Mouse (Mus musculus) hindbrain, embryonic 15.5 days (tissue): ENCODE measurements around the gene Napepld. TPM values are rescaled to one million over a fixed set of nuclear protein-coding genes. Genes with fewer than 3 reads are reported as not detected.
A peak's percentile ranks its signal among the peaks of the same experiment; 100 is the strongest.

Source experiments
- ATAC-seq: fragments of 200-750 bp; cut with Nextera tagmentation; 2 replicates; pipeline ENCODE4 v1.8.0; 2017; ENCODE audit warnings: low read depth, moderate number of reproducible peaks, moderate TSS enrichment; ENCODE audit not compliant: low FRiP score
- H3K27ac ChIP-seq: fragments of 300-500 bp; sonication (generic); replicated peaks from 2 replicates; pipeline ENCODE4 v1.5.1; 2015; ENCODE audit warnings: mild to moderate bottlenecking, inconsistent platforms
- H3K27me3 ChIP-seq: fragments of 300-500 bp; sonication (generic); 2 replicates; pipeline ENCODE4 v1.6.1; 2015; ENCODE audit warnings: control low read depth, inconsistent platforms
- H3K36me3 ChIP-seq: fragments of 300-500 bp; sonication (generic); 2 replicates; pipeline ENCODE4 v1.6.1; 2015; ENCODE audit warnings: control low read depth, inconsistent platforms
- H3K4me1 ChIP-seq: fragments of 300-500 bp; sonication (generic); replicated peaks from 2 replicates; pipeline ENCODE4 v1.6.1; 2015; ENCODE audit warnings: control low read depth, inconsistent platforms
- H3K4me2 ChIP-seq: fragments of 300-500 bp; sonication (generic); 2 replicates; pipeline ENCODE4 v1.6.1; 2015; ENCODE audit warnings: moderate library complexity, mild to moderate bottlenecking, inconsistent platforms
- H3K4me3 ChIP-seq: fragments of 300-500 bp; sonication (generic); 2 replicates; pipeline ENCODE4 v1.5.1; 2015; ENCODE audit warnings: mild to moderate bottlenecking, inconsistent platforms
- H3K9ac ChIP-seq: fragments of 300-500 bp; sonication (generic); 2 replicates; pipeline ENCODE4 v1.6.1; 2015; ENCODE audit warnings: inconsistent platforms
- H3K9me3 ChIP-seq: fragments of 300-500 bp; sonication (generic); 2 replicates; pipeline ENCODE4 v1.6.1; 2016; ENCODE audit warnings: control low read depth, inconsistent platforms
- WGBS: fragments of 180-500 bp; shearing (Covaris S2); methylation state at CpG from one replicate; pipeline ENCODE4 v1.1.7; 2015; 5-methylcytosine and 5-hydroxymethylcytosine counted together
- polyA plus RNA-seq: library from polyadenylated mRNA; unstranded; fragments of >200 nt; fragmentation: Nextera tagmentation; extraction: Ambion mirVana; gene quantifications from 2 replicates; pipeline ENCODE4 v1.2.1, GENCODE M21; 2015

The Napepld gene
- polyA plus RNA-seq = 2.5 and 2.8 TPM in 2 replicates

DNA sequence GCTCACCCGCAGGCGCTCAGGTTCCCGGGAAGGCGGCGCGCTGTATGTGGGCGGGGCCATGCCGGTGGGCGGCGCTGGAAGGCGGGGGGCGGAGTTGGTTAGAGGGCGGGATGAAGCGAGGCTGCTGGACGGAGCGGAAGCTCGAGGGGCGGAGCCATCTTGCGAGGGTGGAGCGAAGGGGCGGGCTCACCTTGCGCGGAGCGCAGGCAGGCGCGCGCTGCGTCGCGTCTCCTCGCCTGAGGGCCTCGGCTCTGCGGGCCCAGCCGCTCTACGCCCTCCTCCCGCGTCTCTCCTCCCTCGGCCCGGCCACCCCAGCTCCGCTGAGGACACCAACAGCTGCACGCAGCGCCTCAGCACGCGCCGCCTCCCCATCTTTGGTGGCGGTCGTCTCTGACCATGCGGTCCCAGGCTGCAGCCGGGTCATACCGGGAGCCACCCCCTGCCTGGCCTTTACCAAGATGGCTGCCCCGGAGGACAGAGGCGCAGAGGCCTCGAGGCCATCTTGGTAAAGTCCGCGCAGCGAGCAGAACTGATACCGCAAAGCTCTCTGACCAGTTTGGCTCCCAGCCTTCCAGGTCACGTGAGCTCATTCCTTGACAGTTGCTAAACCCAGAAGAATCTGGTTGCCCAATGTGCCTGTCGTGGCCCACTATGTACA lies at the start of gene Napepld:
TSS of gene Napepld (minus strand) at position 46 of the 658 bp plus-strand sequence.
- Histone ChIP-seq H3K4me2 (peak within 1 kb of the TSS; percentile 61), H3K27ac (peak within 1 kb of the TSS; percentile 99), H3K36me3 (no peaks in the 10 kb centered on the region), H3K4me3 (peak within 1 kb of the TSS; percentile 65), H3K9me3 (no peaks in the 10 kb centered on the region), H3K9ac (peak within 1 kb of the TSS; percentile 89), H3K4me1 (peaks cover 9% of the 10 kb centered on the region), H3K27me3 (no peaks in the 10 kb centered on the region)
- under 1% methylated on average over 45 of the region's 59 CpGs for WGBS
- peak; percentile 99 for ATAC-seq

DNA sequence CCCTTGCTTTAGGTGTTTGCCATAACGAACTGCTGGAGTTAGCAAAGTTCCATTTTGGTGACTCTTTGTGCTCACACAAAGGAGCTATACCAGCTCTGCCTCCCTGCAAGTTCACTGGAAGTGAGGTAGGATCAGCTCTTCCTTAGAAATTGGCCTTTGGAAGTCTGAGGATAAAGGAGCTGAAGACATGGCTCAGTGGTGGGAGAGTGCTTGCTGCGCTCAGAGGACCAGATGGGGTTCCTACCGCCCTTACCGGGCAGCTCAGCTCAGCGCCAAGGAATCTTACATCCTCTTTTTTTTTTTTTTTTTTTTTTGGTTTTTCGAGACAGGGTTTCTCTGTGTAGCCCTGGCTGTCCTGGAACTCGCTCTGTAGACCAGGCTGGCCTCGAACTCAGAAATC lies 44.8 kb upstream of the Napepld start:
- H3K4me1 ChIP-seq = no peaks in the 10 kb centered on the region
- no peak for ATAC-seq
- H3K27me3 ChIP-seq = no peaks in the 10 kb centered on the region
- no peaks in the 10 kb centered on the region for H3K9me3 ChIP-seq
- H3K4me3 ChIP-seq = no peak overlapping the region
- peaks cover 90% of the 10 kb centered on the region for H3K36me3 ChIP-seq
- H3K27ac ChIP-seq = no peak overlapping the region
- no peak overlapping the region for H3K4me2 ChIP-seq
- no peak overlapping the region for H3K9ac ChIP-seq
- 100% methylated on average over 7 of the region's 8 CpGs for WGBS

DNA sequence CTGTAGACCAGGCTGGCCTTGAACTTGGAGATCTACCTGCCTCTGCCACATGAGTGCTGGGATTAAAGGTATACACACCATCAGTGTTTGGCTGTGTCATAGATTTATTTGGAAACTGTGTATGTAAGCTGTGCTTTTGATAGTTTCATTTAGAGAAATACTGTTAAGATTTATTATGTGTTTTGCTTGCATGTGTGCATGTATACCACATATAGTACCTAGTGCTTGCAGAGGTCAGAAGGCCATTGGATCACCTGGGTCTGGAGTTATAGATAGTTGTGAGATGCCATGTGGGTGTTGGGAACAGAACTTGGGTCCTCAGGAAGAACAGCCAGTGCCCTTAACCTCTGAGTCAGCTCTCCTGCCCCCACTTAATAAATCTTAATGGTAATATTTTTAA lies 43.5 kb upstream of the Napepld start:
- no peak overlapping the region for H3K9ac ChIP-seq
- no peak overlapping the region for H3K27ac ChIP-seq
- no peaks in the 10 kb centered on the region for H3K9me3 ChIP-seq
- no peaks in the 10 kb centered on the region for H3K4me1 ChIP-seq
- H3K27me3 ChIP-seq = no peaks in the 10 kb centered on the region
- ATAC-seq = no peak
- no peak overlapping the region for H3K4me2 ChIP-seq
- H3K36me3 ChIP-seq = peaks cover 87% of the 10 kb centered on the region
- H3K4me3 ChIP-seq = no peak overlapping the region

DNA sequence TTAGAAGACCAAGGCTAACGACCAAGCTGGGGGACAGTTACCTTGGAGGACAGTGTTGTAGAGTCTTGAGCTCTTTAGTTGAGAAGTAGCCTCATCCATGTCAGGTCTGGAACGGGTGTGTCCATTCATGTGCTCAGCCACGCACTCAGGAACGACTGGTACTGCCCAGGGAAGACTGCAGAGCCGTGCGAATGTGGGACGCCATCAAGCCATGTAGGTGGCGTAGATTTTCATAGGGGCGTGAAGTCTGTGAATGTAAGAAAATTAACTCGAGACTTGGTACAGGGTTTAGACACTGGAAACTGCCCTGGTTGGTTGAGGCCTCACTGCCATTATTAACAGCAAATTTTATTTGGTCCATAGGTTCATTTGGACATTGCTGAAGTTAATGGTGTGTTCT lies 42.4 kb upstream of the Napepld start:
- no peak overlapping the region for H3K9ac ChIP-seq
- no peak for ATAC-seq
- H3K9me3 ChIP-seq = no peaks in the 10 kb centered on the region
- 95% methylated on average over 10 of the region's 10 CpGs for WGBS
- peaks cover 84% of the 10 kb centered on the region for H3K36me3 ChIP-seq
- peaks cover 2% of the 10 kb centered on the region; the same call in 1 of the 2 replicates for H3K4me1 ChIP-seq
- H3K4me2 ChIP-seq = no peak overlapping the region
- H3K27me3 ChIP-seq = no peaks in the 10 kb centered on the region
- no peak overlapping the region for H3K4me3 ChIP-seq
- H3K27ac ChIP-seq = no peak overlapping the region

DNA sequence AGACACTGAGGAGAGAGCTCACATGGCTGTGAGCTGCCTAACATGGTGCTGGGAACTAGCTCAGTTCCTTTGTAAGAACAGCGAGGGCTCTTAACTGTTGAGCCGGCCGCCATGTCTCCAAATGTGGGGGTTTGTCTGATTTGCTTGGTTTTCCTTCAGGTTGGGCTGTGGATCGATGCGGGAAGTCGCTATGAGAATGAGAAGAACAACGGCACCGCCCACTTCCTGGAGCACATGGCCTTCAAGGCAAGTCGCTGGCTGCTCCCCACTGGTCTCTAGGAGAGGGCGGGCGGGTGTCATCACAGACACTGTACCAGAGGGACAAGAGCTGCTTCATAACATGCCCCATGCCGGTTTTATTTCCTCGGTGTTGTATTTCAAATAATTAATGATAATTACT lies 38.7 kb upstream of the Napepld start:
- Histone ChIP-seq H3K4me2 (no peak overlapping the region), H3K9me3 (no peaks in the 10 kb centered on the region), H3K27ac (no peak overlapping the region), H3K36me3 (peaks cover 55% of the 10 kb centered on the region), H3K27me3 (no peaks in the 10 kb centered on the region), H3K4me3 (no peak overlapping the region), H3K9ac (no peak overlapping the region), H3K4me1 (peaks cover 13% of the 10 kb centered on the region)
- 90% methylated on average over 13 of the region's 13 CpGs for WGBS
- ATAC-seq = no peak

DNA sequence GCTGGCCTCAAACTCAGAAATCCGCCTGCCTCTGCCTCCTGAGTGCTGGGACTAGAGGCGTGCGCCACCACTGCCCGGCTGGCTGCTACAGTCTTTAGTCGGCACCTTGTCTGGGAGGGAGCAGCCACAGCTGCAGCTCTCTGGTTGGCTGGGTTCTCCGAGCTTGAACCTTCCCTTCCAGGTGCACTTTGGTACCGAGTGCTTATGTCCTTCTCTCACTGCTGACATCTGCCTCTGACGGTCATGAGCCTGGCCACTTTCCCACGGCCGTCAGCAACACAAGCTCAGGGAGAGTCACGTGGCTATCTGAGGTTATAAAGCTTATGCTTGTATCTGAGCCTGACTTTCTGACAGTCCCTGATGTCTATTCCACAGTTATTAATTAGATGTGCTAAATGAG lies 37.9 kb upstream of the Napepld start:
- Histone ChIP-seq H3K4me3 (no peak overlapping the region), H3K9ac (no peak overlapping the region), H3K27me3 (no peaks in the 10 kb centered on the region), H3K4me2 (no peak overlapping the region), H3K36me3 (peaks cover 47% of the 10 kb centered on the region), H3K9me3 (no peaks in the 10 kb centered on the region), H3K4me1 (peaks cover 13% of the 10 kb centered on the region), H3K27ac (no peak overlapping the region)
- whole genome bisulfite sequencing = 92% methylated on average over 11 of the region's 11 CpGs
- ATAC-seq = no peak

DNA sequence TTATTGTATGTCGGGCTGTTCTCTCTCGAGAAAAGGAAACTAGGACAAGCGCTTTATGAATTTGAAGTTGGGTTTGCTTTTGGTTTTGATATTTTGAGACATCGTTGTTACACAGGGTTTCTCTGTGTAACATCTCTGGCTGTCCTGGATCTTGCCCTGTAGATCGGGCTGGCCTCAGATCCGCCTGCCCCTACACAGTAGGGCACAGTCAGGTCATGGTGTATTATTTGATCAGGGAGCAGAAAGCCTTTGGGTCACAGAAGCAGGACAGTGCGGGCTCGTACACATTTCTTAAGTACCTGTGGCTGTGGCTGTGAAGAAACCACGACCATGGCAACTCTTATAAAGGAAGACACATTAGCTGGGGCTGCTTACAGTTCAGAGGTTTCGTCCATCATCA lies 36.4 kb upstream of the Napepld start:
- 27% methylated on average over 10 of the region's 10 CpGs for WGBS
- H3K27ac ChIP-seq = peak overlapping the region; percentile 86; the same call in 1 of the 2 replicates

DNA sequence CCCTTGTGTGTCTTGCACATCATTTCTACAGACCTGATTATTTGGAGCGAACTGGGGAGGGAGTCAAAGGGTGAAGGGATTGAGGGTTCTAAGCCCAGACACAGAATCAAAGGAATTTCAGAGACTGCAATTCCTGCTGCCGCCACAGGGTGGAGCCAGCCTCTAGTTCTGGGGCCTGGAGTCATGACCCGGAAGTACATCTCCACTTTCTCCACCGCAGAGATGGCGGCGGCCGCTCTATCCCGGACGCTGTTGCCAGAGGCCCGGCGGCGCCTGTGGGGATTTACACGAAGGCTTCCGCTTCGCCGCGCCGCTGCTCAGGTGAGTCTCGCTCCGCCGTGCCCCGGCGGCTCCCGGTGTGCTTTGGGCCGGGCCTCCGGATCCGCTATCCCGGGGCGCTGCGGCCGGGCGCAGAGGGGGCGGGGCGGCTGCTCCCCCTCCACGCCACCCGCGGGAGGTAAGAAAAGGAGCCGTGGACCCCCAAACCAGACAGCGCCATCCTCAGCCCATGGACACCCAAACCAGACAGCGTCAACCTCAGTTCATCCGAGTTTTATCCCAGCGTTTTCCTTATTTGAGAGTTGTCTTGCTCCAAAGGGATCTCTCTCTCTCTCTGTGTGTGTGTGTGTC lies 35.9 kb upstream of the Napepld start, which contains the start of gene Pmpcb:
TSS of gene Pmpcb (plus strand) at position 186 of the 630 bp plus-strand sequence.
- peaks cover 31% of the 10 kb centered on the region for H3K4me1 ChIP-seq
- ATAC-seq = peak; percentile 87
- peak within 1 kb of the TSS; percentile 87 for H3K4me2 ChIP-seq
- H3K9me3 ChIP-seq = no peaks in the 10 kb centered on the region
- no peaks in the 10 kb centered on the region for H3K27me3 ChIP-seq
- H3K9ac ChIP-seq = peak within 1 kb of the TSS; percentile 92
- WGBS = under 1% methylated on average over 42 of the region's 42 CpGs
- H3K36me3 ChIP-seq = peaks cover 26% of the 10 kb centered on the region
- H3K4me3 ChIP-seq = peak within 1 kb of the TSS; percentile 86
- H3K27ac ChIP-seq = peak within 1 kb of the TSS; percentile 86

More for the DNA sequence above, 36.4 kb upstream of the Napepld start:
- H3K36me3 ChIP-seq = peaks cover 32% of the 10 kb centered on the region
- peak overlapping the region; percentile 92 for H3K9ac ChIP-seq
- no peaks in the 10 kb centered on the region for H3K27me3 ChIP-seq
- peak overlapping the region; percentile 86 for H3K4me3 ChIP-seq
- H3K9me3 ChIP-seq = no peaks in the 10 kb centered on the region
- peaks cover 25% of the 10 kb centered on the region for H3K4me1 ChIP-seq
- peak overlapping the region; percentile 87 for H3K4me2 ChIP-seq
- peak; percentile 13; the same call in 1 of the 2 replicates for ATAC-seq

DNA sequence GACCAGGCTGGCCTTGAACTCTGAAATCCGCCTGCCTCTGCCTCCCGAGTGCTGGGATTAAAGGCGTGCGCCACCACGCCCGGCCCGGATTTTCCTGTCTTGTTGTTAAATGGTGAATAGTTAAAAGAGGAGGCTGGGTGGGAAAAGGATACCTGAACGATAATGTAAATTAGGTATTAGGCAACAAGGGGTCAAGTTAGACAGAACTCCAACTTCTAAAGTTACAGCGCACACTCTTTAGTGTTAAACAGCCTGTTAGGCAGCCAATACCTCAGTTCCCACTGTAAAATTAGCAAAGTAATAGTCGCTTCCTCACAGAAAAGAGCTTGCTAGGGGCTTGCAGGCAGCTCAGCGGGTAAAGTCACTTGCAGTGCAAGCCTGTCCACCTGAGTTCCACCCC lies 34.9 kb upstream of the Napepld start:
- no peak overlapping the region for H3K4me2 ChIP-seq
- H3K27ac ChIP-seq = no peak overlapping the region
- peaks cover 16% of the 10 kb centered on the region for H3K36me3 ChIP-seq
- no peaks in the 10 kb centered on the region for H3K27me3 ChIP-seq
- H3K4me3 ChIP-seq = no peak overlapping the region
- WGBS = 91% methylated on average over 11 of the region's 11 CpGs
- H3K9ac ChIP-seq = no peak overlapping the region
- no peak for ATAC-seq
- peaks cover 32% of the 10 kb centered on the region for H3K4me1 ChIP-seq
- H3K9me3 ChIP-seq = no peaks in the 10 kb centered on the region

DNA sequence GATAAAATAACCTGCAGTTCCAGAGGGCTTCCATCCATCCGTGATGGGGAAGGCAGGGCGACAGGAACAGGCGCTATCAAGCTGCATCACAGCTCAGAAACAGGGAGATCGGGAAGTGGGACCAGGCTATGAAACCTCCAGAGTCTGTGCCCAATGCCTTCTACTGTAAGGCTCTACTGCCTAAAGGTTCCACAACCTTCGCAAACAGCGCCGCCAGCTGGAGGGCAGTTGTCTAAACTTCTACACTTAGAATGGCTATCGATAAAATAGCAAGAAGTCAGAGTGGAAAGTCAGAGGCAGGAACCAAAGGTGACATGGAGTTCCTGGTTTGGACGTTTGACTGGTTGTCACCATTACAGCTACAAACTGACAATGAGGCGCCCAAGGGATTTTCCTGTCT lies 34.4 kb upstream of the Napepld start:
- Histone ChIP-seq H3K36me3 (peaks cover 15% of the 10 kb centered on the region), H3K27ac (no peak overlapping the region), H3K4me3 (no peak overlapping the region), H3K4me1 (peaks cover 32% of the 10 kb centered on the region), H3K4me2 (0 out of 2 replicates have a peak overlapping the region, but pooled peaks have one; percentile 17), H3K9me3 (no peaks in the 10 kb centered on the region), H3K27me3 (no peaks in the 10 kb centered on the region), H3K9ac (no peak overlapping the region)
- 26% methylated on average over 10 of the region's 10 CpGs for WGBS
- ATAC-seq = no peak

DNA sequence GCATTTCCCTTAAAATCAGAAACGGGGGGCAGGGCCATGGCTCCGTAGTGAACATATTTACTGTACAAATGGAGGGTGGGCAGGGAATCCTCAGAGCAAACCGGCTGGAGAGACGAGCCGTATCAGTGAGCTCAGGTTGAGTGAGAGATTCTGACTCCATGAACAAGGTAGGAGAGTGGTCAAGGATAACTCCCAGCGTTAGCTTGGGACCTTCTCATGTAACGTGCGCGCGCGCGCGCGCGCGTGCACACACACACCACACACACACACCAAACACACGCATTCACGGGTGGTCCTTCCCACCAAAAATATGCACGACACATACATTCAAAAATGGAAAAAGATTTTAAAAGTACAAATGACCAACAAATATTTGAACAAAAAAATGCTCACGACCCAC lies 33.9 kb upstream of the Napepld start:
- no peak overlapping the region for H3K4me3 ChIP-seq
- 77% methylated on average over 20 of the region's 20 CpGs for WGBS
- no peaks in the 10 kb centered on the region for H3K27me3 ChIP-seq
- peaks cover 32% of the 10 kb centered on the region for H3K4me1 ChIP-seq
- H3K9ac ChIP-seq = no peak overlapping the region
- H3K4me2 ChIP-seq = no peak overlapping the region; the same call in 1 of the 2 replicates
- no peak for ATAC-seq
- peaks cover 11% of the 10 kb centered on the region for H3K36me3 ChIP-seq
- H3K27ac ChIP-seq = no peak overlapping the region
- H3K9me3 ChIP-seq = no peaks in the 10 kb centered on the region

DNA sequence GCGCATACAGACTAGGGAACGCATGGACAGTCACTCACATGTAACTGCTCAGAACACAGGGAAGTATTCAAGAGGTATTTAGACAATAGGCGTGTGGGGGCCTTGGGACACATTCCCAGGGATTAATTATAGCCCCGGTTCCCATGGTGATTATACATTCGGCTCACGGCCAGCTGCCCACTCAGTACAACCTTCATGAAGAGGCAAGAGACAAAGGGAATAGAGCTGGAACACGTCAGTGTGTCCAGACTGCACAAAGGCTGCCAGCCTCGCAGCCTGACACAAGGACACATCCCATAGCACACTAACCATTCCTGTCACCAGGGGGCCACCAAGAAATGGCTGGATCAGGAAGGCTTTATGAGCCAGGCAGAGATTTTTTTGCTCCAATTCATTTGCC lies 31.7 kb upstream of the Napepld start:
- Histone ChIP-seq H3K4me3 (no peak overlapping the region), H3K36me3 (no peaks in the 10 kb centered on the region), H3K4me2 (peak overlapping the region; percentile 26), H3K9ac (no peak overlapping the region), H3K4me1 (peaks cover 24% of the 10 kb centered on the region), H3K27me3 (no peaks in the 10 kb centered on the region), H3K9me3 (no peaks in the 10 kb centered on the region), H3K27ac (peak overlapping the region; percentile 77)
- WGBS = 3% methylated on average over 8 of the region's 8 CpGs
- peak; percentile 84 for ATAC-seq
